Mouse (Mus musculus): Measurements from ENCODE around the gene Cradd.

The Cradd gene

DNA sequence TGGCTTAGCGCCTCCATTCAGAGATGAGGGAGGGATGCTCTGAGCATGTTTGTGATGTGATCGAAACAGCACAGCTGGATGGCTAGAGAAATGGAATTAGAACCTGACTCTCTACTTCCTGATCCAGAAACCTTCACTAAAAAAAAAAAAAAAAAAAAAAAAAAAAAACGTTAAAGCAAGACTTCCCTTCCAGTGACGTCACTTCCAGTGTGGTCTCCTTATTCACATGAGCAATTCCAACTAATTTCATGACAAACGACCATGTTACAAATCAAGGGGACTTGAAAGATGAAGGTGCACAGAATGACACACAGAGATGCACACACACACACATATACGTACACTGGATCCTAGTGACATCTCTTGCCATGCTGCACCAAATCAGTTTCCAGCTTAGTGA, 25.4 kb downstream of the Cradd start:
- H3K36me3 ChIP-seq (ENCODE audit: insufficient read depth, low read length) = peaks cover 4% of the 10 kb centered on the region; the same call in 1 of the 2 replicates
- H3K9me3 ChIP-seq (ENCODE audit: low read length) = no peaks in the 10 kb centered on the region
- no peak for TF ChIP-seq CTCF (conservative IDR thresholded peaks at IDR 0.05; ENCODE audit: low read length)
- no peak for TF ChIP-seq POU5F1 (IDR thresholded peaks at IDR 0.05; ENCODE audit: borderline replicate concordance, low read length)
- TF ChIP-seq NANOG (IDR thresholded peaks at IDR 0.05; ENCODE audit: borderline replicate concordance, low read length) = no peak
- H3K4me3 ChIP-seq (replicated peaks; ENCODE audit: low read length) = no peak overlapping the region
- peaks cover 49% of the 10 kb centered on the region for H3K4me1 ChIP-seq (replicated peaks; ENCODE audit: low read depth, low read length)
- no peaks in the 10 kb centered on the region for H3K27me3 ChIP-seq (ENCODE audit: insufficient read depth, low read length)

DNA sequence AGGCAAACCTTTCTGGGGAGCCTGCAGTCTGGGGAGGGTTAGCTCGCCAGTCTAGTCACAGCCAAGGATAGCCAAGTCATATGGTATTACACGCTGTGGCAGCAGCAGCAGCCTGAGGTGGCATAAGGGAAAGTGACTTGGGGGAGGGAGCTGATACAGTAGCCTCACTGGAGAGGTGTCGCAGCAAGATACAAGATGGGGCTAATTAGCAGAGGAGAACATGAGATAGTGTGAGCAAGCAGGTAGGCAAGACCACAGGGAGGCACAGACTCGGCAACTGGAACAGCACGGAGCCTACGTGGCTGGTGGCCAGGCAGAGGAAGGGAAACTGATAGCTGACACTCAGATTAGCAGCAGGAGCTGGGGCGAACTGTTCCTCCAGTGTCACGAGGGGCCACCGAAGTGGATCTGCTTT, 26.2 kb downstream of the Cradd start:
- Histone ChIP-seq H3K27me3 (ENCODE audit: insufficient read depth, low read length) (no peaks in the 10 kb centered on the region), H3K4me1 (replicated peaks; ENCODE audit: low read depth, low read length) (peaks cover 43% of the 10 kb centered on the region), H3K4me3 (replicated peaks; ENCODE audit: low read length) (no peak overlapping the region), H3K36me3 (ENCODE audit: insufficient read depth, low read length) (peaks cover 4% of the 10 kb centered on the region; the same call in 1 of the 2 replicates), H3K9me3 (ENCODE audit: low read length) (no peaks in the 10 kb centered on the region)
- TF ChIP-seq CTCF (conservative IDR thresholded peaks at IDR 0.05; ENCODE audit: low read length) = no peak
- no peak for TF ChIP-seq NANOG (IDR thresholded peaks at IDR 0.05; ENCODE audit: borderline replicate concordance, low read length)
- no peak for TF ChIP-seq POU5F1 (IDR thresholded peaks at IDR 0.05; ENCODE audit: borderline replicate concordance, low read length)

DNA sequence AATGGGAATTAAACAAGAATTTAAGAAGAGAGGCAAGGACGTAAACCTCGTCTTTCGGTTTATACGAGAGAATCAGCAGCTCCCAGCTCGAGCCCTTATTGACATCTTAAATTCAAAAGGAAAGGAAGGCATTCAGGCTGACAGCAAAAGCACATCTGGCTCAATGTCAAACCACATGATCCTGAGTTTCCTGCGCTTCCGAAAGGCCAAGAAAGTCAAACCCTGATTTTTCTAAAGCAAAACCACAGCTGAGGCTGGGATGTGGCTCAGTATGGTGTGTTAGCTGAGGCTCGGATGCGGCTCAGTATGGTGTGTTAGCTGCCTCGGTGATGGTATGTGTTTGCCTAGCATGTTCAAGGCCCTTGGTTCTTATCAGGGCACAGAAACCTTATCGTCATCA, 26.9 kb downstream of the Cradd start:
- H3K9me3 ChIP-seq (ENCODE audit: low read length) = no peaks in the 10 kb centered on the region
- no peak overlapping the region for H3K4me3 ChIP-seq (replicated peaks; ENCODE audit: low read length)
- H3K27me3 ChIP-seq (ENCODE audit: insufficient read depth, low read length) = no peaks in the 10 kb centered on the region
- H3K4me1 ChIP-seq (replicated peaks; ENCODE audit: low read depth, low read length) = peaks cover 36% of the 10 kb centered on the region
- H3K36me3 ChIP-seq (ENCODE audit: insufficient read depth, low read length) = peaks cover 4% of the 10 kb centered on the region; the same call in 1 of the 2 replicates
- no peak for TF ChIP-seq CTCF (conservative IDR thresholded peaks at IDR 0.05; ENCODE audit: low read length)
- no peak for TF ChIP-seq POU5F1 (IDR thresholded peaks at IDR 0.05; ENCODE audit: borderline replicate concordance, low read length)
- TF ChIP-seq NANOG (IDR thresholded peaks at IDR 0.05; ENCODE audit: borderline replicate concordance, low read length) = no peak

DNA sequence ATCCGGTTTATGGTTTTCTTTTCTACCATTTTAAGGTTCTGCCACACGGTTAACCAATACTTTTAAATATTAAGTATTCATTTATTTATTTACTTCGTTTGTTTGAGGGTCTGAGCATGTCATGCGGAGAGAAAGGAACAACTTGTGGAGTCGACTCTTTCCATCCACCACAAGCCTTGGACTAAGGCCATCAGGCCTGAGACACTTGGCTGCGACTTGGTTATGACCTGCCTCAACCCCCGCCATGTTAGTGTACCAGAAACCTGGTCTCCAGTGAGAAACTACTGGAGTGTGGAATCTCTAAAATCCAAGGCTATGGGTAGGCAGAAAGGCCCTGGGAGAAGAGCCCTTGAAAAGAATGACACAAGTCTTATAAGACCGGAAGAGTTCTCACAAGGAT, 30.7 kb downstream of the Cradd start:
- Histone ChIP-seq H3K27me3 (ENCODE audit: insufficient read depth, low read length) (no peaks in the 10 kb centered on the region), H3K9me3 (ENCODE audit: low read length) (no peaks in the 10 kb centered on the region), H3K36me3 (ENCODE audit: insufficient read depth, low read length) (peaks cover 12% of the 10 kb centered on the region; the same call in 1 of the 2 replicates), H3K4me1 (replicated peaks; ENCODE audit: low read depth, low read length) (peaks cover 12% of the 10 kb centered on the region), H3K4me3 (replicated peaks; ENCODE audit: low read length) (no peak overlapping the region)
- TF ChIP-seq NANOG (IDR thresholded peaks at IDR 0.05; ENCODE audit: borderline replicate concordance, low read length) = no peak
- no peak for TF ChIP-seq POU5F1 (IDR thresholded peaks at IDR 0.05; ENCODE audit: borderline replicate concordance, low read length)
- TF ChIP-seq CTCF (conservative IDR thresholded peaks at IDR 0.05; ENCODE audit: low read length) = no peak

DNA sequence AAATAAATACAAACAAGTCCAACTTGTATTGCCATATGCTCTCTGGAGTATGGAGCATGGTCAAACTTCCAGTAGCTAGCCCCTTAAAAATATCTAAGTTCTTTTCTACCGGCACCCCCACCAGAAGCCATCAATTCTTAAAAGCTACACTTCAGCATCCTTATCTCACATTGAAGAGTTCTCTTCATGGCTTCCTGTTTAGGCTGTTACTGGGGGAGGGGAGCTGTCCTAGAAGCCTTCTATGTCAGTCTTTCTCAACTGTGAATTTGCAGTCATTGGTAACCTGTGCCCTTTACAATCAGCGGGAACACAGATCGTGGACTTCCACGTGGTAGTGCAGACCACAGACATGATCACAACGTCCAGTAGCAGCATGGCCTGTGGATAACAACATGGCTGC, 31.7 kb downstream of the Cradd start:
- H3K9me3 ChIP-seq (ENCODE audit: low read length) = no peaks in the 10 kb centered on the region
- H3K27me3 ChIP-seq (ENCODE audit: insufficient read depth, low read length) = no peaks in the 10 kb centered on the region
- TF ChIP-seq CTCF (conservative IDR thresholded peaks at IDR 0.05; ENCODE audit: low read length) (no peak), NANOG (IDR thresholded peaks at IDR 0.05; ENCODE audit: borderline replicate concordance, low read length) (no peak), POU5F1 (IDR thresholded peaks at IDR 0.05; ENCODE audit: borderline replicate concordance, low read length) (no peak)
- H3K4me3 ChIP-seq (replicated peaks; ENCODE audit: low read length) = no peak overlapping the region
- H3K36me3 ChIP-seq (ENCODE audit: insufficient read depth, low read length) = 0 out of 2 replicates have a peak, but pooled peaks cover 8% of the 10 kb centered on the region
- peaks cover 12% of the 10 kb centered on the region for H3K4me1 ChIP-seq (replicated peaks; ENCODE audit: low read depth, low read length)

DNA sequence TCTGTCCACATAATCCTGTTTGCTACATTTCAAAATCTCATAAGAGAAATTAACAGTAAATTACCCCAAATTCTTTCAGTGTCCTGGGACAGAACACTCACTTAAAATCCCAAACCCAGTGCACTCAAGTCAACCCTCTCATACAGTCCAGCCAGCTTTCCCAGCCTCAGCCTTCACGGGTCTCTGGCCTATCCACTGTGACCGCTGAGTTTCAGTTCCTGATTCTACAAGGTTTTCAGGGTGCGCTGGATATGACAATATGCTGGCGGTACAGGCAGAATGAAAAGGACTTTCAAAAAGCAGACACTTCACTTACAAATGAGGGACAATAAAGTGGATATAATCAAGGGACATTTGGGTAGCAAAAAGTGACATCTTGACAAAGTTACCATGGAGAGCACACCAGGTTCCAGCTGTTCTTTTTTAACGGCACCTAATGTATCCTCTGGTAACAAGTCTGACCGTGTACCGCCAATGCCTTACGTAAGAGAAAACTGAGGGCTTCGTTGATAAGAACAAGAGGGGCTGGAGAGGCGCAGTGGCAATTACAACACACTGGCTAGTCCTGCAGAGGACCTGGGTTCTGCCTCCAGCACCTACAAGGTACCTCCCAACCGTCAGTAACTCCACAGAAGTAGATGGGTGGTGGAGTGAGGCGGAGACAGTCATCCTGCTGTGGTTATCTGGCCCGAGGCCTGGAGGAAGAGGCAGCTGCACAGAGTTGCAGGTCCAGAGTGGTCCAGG, 32.6 kb downstream of the Cradd start:
- Histone ChIP-seq H3K36me3 (ENCODE audit: insufficient read depth, low read length) (0 out of 2 replicates have a peak, but pooled peaks cover 8% of the 10 kb centered on the region), H3K4me1 (replicated peaks; ENCODE audit: low read depth, low read length) (peaks cover 16% of the 10 kb centered on the region), H3K27me3 (ENCODE audit: insufficient read depth, low read length) (no peaks in the 10 kb centered on the region), H3K9me3 (ENCODE audit: low read length) (no peaks in the 10 kb centered on the region), H3K4me3 (replicated peaks; ENCODE audit: low read length) (no peak overlapping the region)
- TF ChIP-seq CTCF (conservative IDR thresholded peaks at IDR 0.05; ENCODE audit: low read length) (no peak), NANOG (IDR thresholded peaks at IDR 0.05; ENCODE audit: borderline replicate concordance, low read length) (no peak), POU5F1 (IDR thresholded peaks at IDR 0.05; ENCODE audit: borderline replicate concordance, low read length) (no peak)

DNA sequence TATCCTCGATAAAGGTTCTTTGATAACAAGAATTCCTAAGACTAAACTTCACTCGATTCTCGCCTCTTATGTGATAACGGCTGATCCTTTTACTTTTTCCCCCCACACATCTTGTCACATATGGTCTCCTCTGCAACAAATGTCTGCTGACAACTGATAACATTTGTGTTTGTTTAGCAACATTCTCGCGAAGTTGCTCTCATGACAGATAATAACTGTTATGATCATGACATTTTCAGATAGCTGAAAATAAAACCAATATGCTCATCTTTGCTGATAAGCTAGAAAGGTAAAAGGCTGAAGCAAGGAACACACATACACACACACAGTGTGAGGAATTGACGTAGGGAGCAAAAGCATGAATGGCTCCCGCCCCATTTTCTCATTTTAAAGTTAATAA, 34.1 kb downstream of the Cradd start:
- H3K4me1 ChIP-seq (replicated peaks; ENCODE audit: low read depth, low read length) = peaks cover 16% of the 10 kb centered on the region
- H3K36me3 ChIP-seq (ENCODE audit: insufficient read depth, low read length) = 0 out of 2 replicates have a peak, but pooled peaks cover 8% of the 10 kb centered on the region
- no peak for TF ChIP-seq CTCF (conservative IDR thresholded peaks at IDR 0.05; ENCODE audit: low read length)
- H3K4me3 ChIP-seq (replicated peaks; ENCODE audit: low read length) = no peak overlapping the region
- no peaks in the 10 kb centered on the region for H3K9me3 ChIP-seq (ENCODE audit: low read length)
- H3K27me3 ChIP-seq (ENCODE audit: insufficient read depth, low read length) = no peaks in the 10 kb centered on the region

DNA sequence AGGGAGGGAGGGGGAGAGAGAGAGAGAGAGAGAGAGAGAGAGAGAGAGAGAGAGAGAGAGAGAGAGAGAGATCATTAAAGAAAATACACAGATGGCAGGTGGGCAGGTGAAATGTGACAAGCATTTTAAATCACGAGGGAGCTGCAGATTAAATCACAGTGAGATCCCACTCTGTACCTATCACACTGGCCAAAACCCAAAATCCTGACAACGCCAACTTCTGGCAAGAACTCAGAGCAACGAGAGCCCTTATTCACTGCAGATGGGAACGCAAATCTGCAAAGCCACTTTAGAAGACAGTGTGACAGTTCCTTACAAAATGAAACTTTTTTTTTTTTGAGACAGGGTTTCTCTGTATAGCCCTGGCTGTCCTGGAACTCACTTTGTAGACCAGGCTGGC, 35.7 kb downstream of the Cradd start:
- H3K4me3 ChIP-seq (replicated peaks; ENCODE audit: low read length) = no peak overlapping the region
- H3K27me3 ChIP-seq (ENCODE audit: insufficient read depth, low read length) = no peaks in the 10 kb centered on the region
- H3K36me3 ChIP-seq (ENCODE audit: insufficient read depth, low read length) = 0 out of 2 replicates have a peak, but pooled peaks cover 8% of the 10 kb centered on the region
- peaks cover 27% of the 10 kb centered on the region for H3K4me1 ChIP-seq (replicated peaks; ENCODE audit: low read depth, low read length)
- H3K9me3 ChIP-seq (ENCODE audit: low read length) = no peaks in the 10 kb centered on the region
- TF ChIP-seq POU5F1 (IDR thresholded peaks at IDR 0.05; ENCODE audit: borderline replicate concordance, low read length) (no peak), CTCF (conservative IDR thresholded peaks at IDR 0.05; ENCODE audit: low read length) (no peak), NANOG (IDR thresholded peaks at IDR 0.05; ENCODE audit: borderline replicate concordance, low read length) (no peak)

All from E14TG2a.4 (cell line).